In the genomic region with DNA sequence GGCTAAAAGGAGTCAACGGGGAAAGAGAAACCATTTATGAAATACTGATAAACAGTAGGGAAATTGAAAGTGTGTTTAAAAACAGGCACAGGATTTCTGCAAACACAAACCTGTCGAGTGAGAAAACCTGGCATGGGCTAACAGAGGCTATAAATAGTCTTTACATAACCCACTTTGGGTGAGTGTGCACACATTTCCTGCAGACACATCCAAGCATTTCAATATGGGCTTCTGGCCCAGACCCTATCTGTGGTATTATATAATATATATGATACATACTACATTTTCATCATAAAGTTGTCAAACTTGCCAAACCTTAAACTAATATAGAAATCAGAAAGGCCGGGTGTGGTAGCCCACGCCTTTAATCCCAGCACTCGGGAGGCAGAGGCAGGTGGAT, we compare ENCODE assay signal across 17 mouse cellular contexts. TPM values are rescaled to one million over a fixed set of nuclear protein-coding genes. Genes with fewer than 3 reads are reported as not detected.
DNase-seq lines count a peak whose midpoint lies in the region; ATAC-seq and TF ChIP-seq lines count a peak whose summit lies in the region.
"Had no signal": no experiment of that assay in that cellular context is flagged by ENCODE, and none has a peak within 500 bp of the region (broad histone marks: within the 10 kb centered on the region; RNA-seq: fewer than 3 reads in every experiment).

No protein-coding gene starts in this region.

- 76% methylated on average over 5 of the region's 5 CpGs for WGBS in lung, embryonic 14.5 days
- 55% methylated on average over 5 of the region's 5 CpGs for WGBS in stomach, postnatal 0 days

- peak overlapping the region; percentile 46; the same call in 1 of the 2 replicates for H3K27ac ChIP-seq in gastrocnemius, adult 2 months
- H3K27ac ChIP-seq in lung, embryonic 14.5 days (ENCODE audit: low read depth): no peak overlapping the region
- H3K27ac ChIP-seq in stomach, postnatal 0 days (replicated peaks): no peak overlapping the region; the same call in 1 of the 2 replicates
- H3K27ac ChIP-seq: embryonic facial prominence, embryonic 15.5 days; hindbrain, embryonic 12.5 days; intestine, embryonic 15.5 days; kidney, embryonic 15.5 days; layer of hippocampus, adult 2 months; left cerebral cortex, adult 2 months; limb, embryonic 12.5 days; liver, embryonic 15.5 days; neural tube, embryonic 13.5 days had no signal

- TF ChIP-seq EP300 in stomach, postnatal 0 days (optimal IDR thresholded peaks at IDR 0.05): no peak

- no peak for DNase-seq in gastrocnemius, adult 2 months
- DNase-seq in gastrocnemius, adult 18-20 months (ENCODE audit: low spot score): no peak
- peak; percentile 12 for DNase-seq in lung, embryonic 14.5 days
- DNase-seq in lung, postnatal 4 days: no peak
- peak; percentile 70 for DNase-seq in cerebellum, adult 9-11 months
- peak; percentile 50 for DNase-seq in stomach, postnatal 0 days (ENCODE audit: low spot score)
- no peak for DNase-seq in ovary, adult 18-20 months (ENCODE audit: low spot score)
- DNase-seq: thymus, postnatal 25 days had no signal

- no peak for TF ChIP-seq CTCF in gastrocnemius, adult 2 months (IDR thresholded peaks at IDR 0.05)
- no peak for TF ChIP-seq CTCF in lung, embryonic 14.5 days (IDR thresholded peaks at IDR 0.05; ENCODE audit: low read depth)
- no peak for TF ChIP-seq CTCF in stomach, postnatal 0 days (IDR thresholded peaks at IDR 0.05; ENCODE audit: low read depth)

- ATAC-seq in lung, embryonic 14.5 days (ENCODE audit: insufficient read depth): no peak
- peak; percentile 86 for ATAC-seq in stomach, postnatal 0 days (ENCODE audit: low FRiP score, low TSS enrichment)
- ATAC-seq: intestine, embryonic 15.5 days had no signal

- no peaks in the 10 kb centered on the region for H3K27me3 ChIP-seq in lung, embryonic 14.5 days (ENCODE audit: insufficient read depth, low read length)
- no peaks in the 10 kb centered on the region for H3K27me3 ChIP-seq in stomach, postnatal 0 days (ENCODE audit: control insufficient read depth, insufficient read depth, low read length)
- H3K27me3 ChIP-seq: embryonic facial prominence, embryonic 15.5 days; hindbrain, embryonic 12.5 days; intestine, embryonic 15.5 days; kidney, embryonic 15.5 days; limb, embryonic 12.5 days; liver, embryonic 15.5 days; neural tube, embryonic 13.5 days had no signal

- intact Hi-C loops in gastrocnemius, adult 2 months (cut with DNase I): no loop called here

- H3K4me2 ChIP-seq in lung, embryonic 14.5 days: no peak overlapping the region
- H3K4me2 ChIP-seq in stomach, postnatal 0 days (replicated peaks; ENCODE audit: low read depth): no peak overlapping the region
- H3K4me2 ChIP-seq: embryonic facial prominence, embryonic 15.5 days; hindbrain, embryonic 12.5 days; intestine, embryonic 15.5 days; kidney, embryonic 15.5 days; limb, embryonic 12.5 days; liver, embryonic 15.5 days; neural tube, embryonic 13.5 days had no signal

- no peak overlapping the region for H3K4me3 ChIP-seq in gastrocnemius, adult 2 months
- no peak overlapping the region for H3K4me3 ChIP-seq in lung, embryonic 14.5 days (ENCODE audit: low read depth, low read length)
- no peak overlapping the region for H3K4me3 ChIP-seq in stomach, postnatal 0 days (ENCODE audit: low read depth, low read length)
- H3K4me3 ChIP-seq: embryonic facial prominence, embryonic 15.5 days; hindbrain, embryonic 12.5 days; intestine, embryonic 15.5 days; kidney, embryonic 15.5 days; layer of hippocampus, adult 2 months; left cerebral cortex, adult 2 months; limb, embryonic 12.5 days; liver, embryonic 15.5 days; neural tube, embryonic 13.5 days had no signal

- H3K36me3 ChIP-seq in lung, embryonic 14.5 days (ENCODE audit: insufficient read depth): no peaks in the 10 kb centered on the region
- no peaks in the 10 kb centered on the region for H3K36me3 ChIP-seq in stomach, postnatal 0 days (ENCODE audit: control insufficient read depth, insufficient read depth, low read length)
- H3K36me3 ChIP-seq: intestine, embryonic 15.5 days; neural tube, embryonic 13.5 days had no signal

- H3K9me3 ChIP-seq in lung, embryonic 14.5 days (ENCODE audit: low read depth, low read length): no peaks in the 10 kb centered on the region
- no peaks in the 10 kb centered on the region for H3K9me3 ChIP-seq in stomach, postnatal 0 days (ENCODE audit: control insufficient read depth, low read length)
- H3K9me3 ChIP-seq: embryonic facial prominence, embryonic 15.5 days; hindbrain, embryonic 12.5 days; intestine, embryonic 15.5 days; kidney, embryonic 15.5 days; limb, embryonic 12.5 days; liver, embryonic 15.5 days; neural tube, embryonic 13.5 days had no signal

- no peak overlapping the region for H3K9ac ChIP-seq in lung, embryonic 14.5 days
- no peak overlapping the region for H3K9ac ChIP-seq in stomach, postnatal 0 days (ENCODE audit: low read length)
- H3K9ac ChIP-seq: embryonic facial prominence, embryonic 15.5 days; hindbrain, embryonic 12.5 days; intestine, embryonic 15.5 days; kidney, embryonic 15.5 days; limb, embryonic 12.5 days; liver, embryonic 15.5 days; neural tube, embryonic 13.5 days had no signal

- H3K4me1 ChIP-seq in lung, embryonic 14.5 days (ENCODE audit: insufficient read depth): no peaks in the 10 kb centered on the region
- H3K4me1 ChIP-seq in stomach, postnatal 0 days (replicated peaks; ENCODE audit: control insufficient read depth, insufficient read depth): no peaks in the 10 kb centered on the region
- H3K4me1 ChIP-seq: embryonic facial prominence, embryonic 15.5 days; hindbrain, embryonic 12.5 days; intestine, embryonic 15.5 days; kidney, embryonic 15.5 days; limb, embryonic 12.5 days; liver, embryonic 15.5 days; neural tube, embryonic 13.5 days had no signal

RNA-seq across cellular contexts. Expression of a gene that starts 12.9 kb away (rescaled TPM):
- 1 to 10 TPM; 3.1 to 3.2 TPM for total RNA-seq in gastrocnemius, adult 2 months (2021)
- 1 to 10 TPM; 2.7 to 4.1 TPM for total RNA-seq in gastrocnemius, adult 18-20 months (2021)
- 12.4 and 12.6 TPM in 2 replicates for polyA plus RNA-seq in lung, embryonic 14.5 days (2014; fragmentation: Nextera tagmentation; extraction: Ambion mirVana)
- polyA plus RNA-seq in stomach, postnatal 0 days (2015; fragmentation: Nextera tagmentation; extraction: Ambion mirVana): 6.2 and 6.9 TPM in 2 replicates

RNA-seq across cellular contexts. Expression of a gene that starts 17.4 kb away (rescaled TPM):
- total RNA-seq in gastrocnemius, adult 2 months (2021): 10 to 100 TPM; 33.9 to 82.1 TPM
- 10 to 100 TPM; 48.0 to 90.4 TPM for total RNA-seq in gastrocnemius, adult 18-20 months (2021)
- 589 and 659 TPM in 2 replicates for polyA plus RNA-seq in lung, embryonic 14.5 days (2014; fragmentation: Nextera tagmentation; extraction: Ambion mirVana)
- 599 and 659 TPM in 2 replicates for polyA plus RNA-seq in stomach, postnatal 0 days (2015; fragmentation: Nextera tagmentation; extraction: Ambion mirVana)

RNA-seq across cellular contexts. Expression of a gene that starts 30.2 kb away (rescaled TPM):
- 1 to 10 TPM; 9.2 to 9.3 TPM for total RNA-seq in gastrocnemius, adult 2 months (2021)
- total RNA-seq in gastrocnemius, adult 18-20 months (2021): 1 to 10 TPM; 6.8 to 8.3 TPM
- 29.5 and 30.5 TPM in 2 replicates for polyA plus RNA-seq in lung, embryonic 14.5 days (2014; fragmentation: Nextera tagmentation; extraction: Ambion mirVana)
- polyA plus RNA-seq in stomach, postnatal 0 days (2015; fragmentation: Nextera tagmentation; extraction: Ambion mirVana): 75.4 and 85.7 TPM in 2 replicates

RNA-seq across cellular contexts. Expression of a gene that starts 30.4 kb away (rescaled TPM):
- 1 to 10 TPM; 9.1 to 9.4 TPM for total RNA-seq in gastrocnemius, adult 2 months (2021)
- total RNA-seq in gastrocnemius, adult 18-20 months (2021): 10 to 100 TPM in 1 of 2 experiments, 1 to 10 TPM in 1; 8.7 to 10.1 TPM
- 20.8 and 21.8 TPM in 2 replicates for polyA plus RNA-seq in lung, embryonic 14.5 days (2014; fragmentation: Nextera tagmentation; extraction: Ambion mirVana)
- 15.6 and 16.7 TPM in 2 replicates for polyA plus RNA-seq in stomach, postnatal 0 days (2015; fragmentation: Nextera tagmentation; extraction: Ambion mirVana)

RNA-seq across cellular contexts. Expression of a gene that starts 43.2 kb away (rescaled TPM):
- 1 to 10 TPM; 4.2 to 5.4 TPM for total RNA-seq in gastrocnemius, adult 2 months (2021)
- 1 to 10 TPM; 4.3 to 4.4 TPM for total RNA-seq in gastrocnemius, adult 18-20 months (2021)
- 10.4 and 10.6 TPM in 2 replicates for polyA plus RNA-seq in lung, embryonic 14.5 days (2014; fragmentation: Nextera tagmentation; extraction: Ambion mirVana)
- 12.5 and 14.3 TPM in 2 replicates for polyA plus RNA-seq in stomach, postnatal 0 days (2015; fragmentation: Nextera tagmentation; extraction: Ambion mirVana)

Comparison
In these comparisons a context has a peak if more than half of its experiments do, and no peak if none do; other contexts are left out.
1. DNase-seq: peak in lung, embryonic 14.5 days (single experiment), cerebellum, adult 9-11 months (single experiment) and stomach, postnatal 0 days (single experiment); none in gastrocnemius, adult 2 months (single experiment), gastrocnemius, adult 18-20 months (single experiment), lung, postnatal 4 days (0 of 2) and ovary, adult 18-20 months (single experiment).